Mouse (Mus musculus) thymus, postnatal 25 days (tissue): ENCODE data around the gene Dab2ip.
A peak's percentile ranks its signal among the peaks of the same experiment; 100 is the strongest.

Experiments
- DNase-seq: peaks from one replicate; pipeline ENCODE4 v3.0.0; 2022

Gene Dab2ip

GRCm38 (mm10) chr2:35559551-35559835 lies 1.4 kb downstream of the Dab2ip start:
- DNase-seq, result no peak

- no peak for DNase-seq
Measured at GRCm38 (mm10) chr2:35563722-35564121, 5.7 kb downstream of the Dab2ip start.

- no peak for DNase-seq
Measured at GRCm38 (mm10) chr2:35565051-35565836, 7.2 kb downstream of the Dab2ip start.

- no peak for DNase-seq
Measured at GRCm38 (mm10) chr2:35566957-35567693, 9.1 kb downstream of the Dab2ip start.

GRCm38 (mm10) chr2:35567694-35568149 lies 9.7 kb downstream of the Dab2ip start:
- no peak for DNase-seq

- DNase-seq, result no peak
Measured at GRCm38 (mm10) chr2:35570743-35571142, 12.7 kb downstream of the Dab2ip start.

- DNase-seq, result no peak
Measured at GRCm38 (mm10) chr2:35574643-35575042, 16.6 kb downstream of the Dab2ip start.

GRCm38 (mm10) chr2:35576675-35577074 lies 18.6 kb downstream of the Dab2ip start:
- no peak for DNase-seq

- DNase-seq, result no peak
Measured at GRCm38 (mm10) chr2:35580111-35580510, 22.0 kb downstream of the Dab2ip start.

GRCm38 (mm10) chr2:35581501-35582340 lies 23.7 kb downstream of the Dab2ip start:
- DNase-seq, result peak; percentile 4

- DNase-seq, result peak; percentile 4
Measured at GRCm38 (mm10) chr2:35582341-35582941, 24.4 kb downstream of the Dab2ip start.

- no peak for DNase-seq
Measured at GRCm38 (mm10) chr2:35583406-35583805, 25.3 kb downstream of the Dab2ip start.

- no peak for DNase-seq
Measured at GRCm38 (mm10) chr2:35584011-35584410, 25.9 kb downstream of the Dab2ip start.

- no peak for DNase-seq
Measured at GRCm38 (mm10) chr2:35588368-35588767, 30.3 kb downstream of the Dab2ip start.

- DNase-seq, result no peak
Measured at GRCm38 (mm10) chr2:35589385-35589784, 31.3 kb downstream of the Dab2ip start.

- DNase-seq, result no peak
Measured at GRCm38 (mm10) chr2:35589800-35590199, 31.7 kb downstream of the Dab2ip start.

GRCm38 (mm10) chr2:35591961-35592724 lies 34.1 kb downstream of the Dab2ip start:
- DNase-seq, result no peak

- no peak for DNase-seq
Measured at GRCm38 (mm10) chr2:35592725-35593392, 34.8 kb downstream of the Dab2ip start.

GRCm38 (mm10) chr2:35593889-35594288 lies 35.8 kb downstream of the Dab2ip start:
- no peak for DNase-seq

GRCm38 (mm10) chr2:35595102-35595501 lies 37.0 kb downstream of the Dab2ip start:
- no peak for DNase-seq

- no peak for DNase-seq
Measured at GRCm38 (mm10) chr2:35595718-35596117, 37.7 kb downstream of the Dab2ip start.

- no peak for DNase-seq
Measured at GRCm38 (mm10) chr2:35596796-35597195, 38.7 kb downstream of the Dab2ip start.
